Mouse (Mus musculus) stomach, postnatal 0 days (tissue): ENCODE results near the gene Sowaha. TPM values are rescaled to one million over a fixed set of nuclear protein-coding genes. Genes with fewer than 3 reads are reported as not detected.
A peak's percentile ranks its signal among the peaks of the same experiment; 100 is the strongest.

ENCODE experiments used
- ATAC-seq: fragments of 200-750 bp; cut with Nextera tagmentation; 2 replicates; pipeline ENCODE4 v1.8.0; 2017; ENCODE audit not compliant: low FRiP score, low TSS enrichment
- DNase-seq: peaks from one replicate; pipeline ENCODE4 v3.0.0-alpha.2; 2016; ENCODE audit warnings: low spot score
- H3K27ac ChIP-seq: fragments of 300-500 bp; sonication (generic); replicated peaks from 2 replicates; pipeline ENCODE4 v1.5.1; 2014; ENCODE audit warnings: mild to moderate bottlenecking, control low read depth
- H3K27me3 ChIP-seq: fragments of 300-500 bp; sonication (generic); 2 replicates; pipeline ENCODE4 v1.6.1; 2014; ENCODE audit warnings: low read length; ENCODE audit not compliant: control insufficient read depth, insufficient read depth
- H3K36me3 ChIP-seq: fragments of 300-500 bp; sonication (generic); 2 replicates; pipeline ENCODE4 v1.6.1; 2014; ENCODE audit warnings: low read length, mixed read lengths; ENCODE audit not compliant: control insufficient read depth, insufficient read depth
- H3K4me1 ChIP-seq: fragments of 300-500 bp; sonication (generic); replicated peaks from 2 replicates; pipeline ENCODE4 v1.6.1; 2014; ENCODE audit warnings: antibody characterized with exemption; ENCODE audit not compliant: control insufficient read depth, insufficient read depth
- H3K4me2 ChIP-seq: fragments of 300-500 bp; sonication (generic); replicated peaks from 2 replicates; pipeline ENCODE4 v1.6.1; 2014; ENCODE audit warnings: low read depth, mild to moderate bottlenecking, control low read depth, moderate library complexity
- H3K4me3 ChIP-seq: fragments of 300-500 bp; sonication (generic); 2 replicates; pipeline ENCODE4 v1.5.1; 2014; ENCODE audit warnings: low read depth, low read length, control low read depth
- H3K9ac ChIP-seq: fragments of 300-500 bp; sonication (generic); 2 replicates; pipeline ENCODE4 v1.6.1; 2014; ENCODE audit warnings: mild to moderate bottlenecking, low read length, control low read depth, mixed read lengths
- H3K9me3 ChIP-seq: fragments of 300-500 bp; sonication (generic); 2 replicates; pipeline ENCODE4 v1.6.1; 2016; ENCODE audit warnings: low read length; ENCODE audit not compliant: control insufficient read depth
- CTCF ChIP-seq: IDR thresholded peaks from 2 replicates; pipeline ENCODE4 v1.5.1; 2016; ENCODE audit warnings: antibody characterized with exemption, low read depth, mild to moderate bottlenecking, moderate library complexity
- EP300 ChIP-seq: optimal IDR thresholded peaks from 2 replicates; pipeline ENCODE3; 2016; ENCODE audit warnings: antibody characterized with exemption
- WGBS: fragments of 180-500 bp; shearing (Covaris S2); extraction: QIAGEN DNeasy Blood & Tissue Kit; methylation state at CpG from one replicate; pipeline ENCODE4 v1.1.7; 2014; 5-methylcytosine and 5-hydroxymethylcytosine counted together
- polyA plus RNA-seq: library from polyadenylated mRNA; unstranded; fragments of >200 nt; fragmentation: Nextera tagmentation; extraction: Ambion mirVana; gene quantifications from 2 replicates; pipeline ENCODE4 v1.2.1, GENCODE M21; 2015

Sowaha gene
- polyA plus RNA-seq, 1 experiment from 2014 or later: 0.91 TPM

- Histone ChIP-seq H3K4me1 (no peaks in the 10 kb centered on the region), H3K9ac (no peak overlapping the region), H3K4me2 (no peak overlapping the region), H3K27ac (no peak overlapping the region), H3K36me3 (no peaks in the 10 kb centered on the region), H3K27me3 (no peaks in the 10 kb centered on the region), H3K9me3 (no peaks in the 10 kb centered on the region), H3K4me3 (no peak overlapping the region)
- TF ChIP-seq CTCF (peak; percentile 44), EP300 (no peak)
- ATAC-seq (no peak), DNase-seq (no peak)
- 78% methylated on average over 8 of the region's 8 CpGs for WGBS
Measured at GRCm38 (mm10) chr11:53502039-53502765, 22.1 kb upstream of the Sowaha start.

GRCm38 (mm10) chr11:53500569-53500968, 20.5 kb upstream of the Sowaha start:
- peak; percentile 66 for ATAC-seq
- no peak overlapping the region for H3K4me3 ChIP-seq
- no peak overlapping the region for H3K27ac ChIP-seq
- no peak for TF ChIP-seq EP300
- no peak for TF ChIP-seq CTCF
- H3K9ac ChIP-seq: no peak overlapping the region
- H3K4me2 ChIP-seq: peak overlapping the region; percentile 8; the same call in 1 of the 2 replicates
- no peaks in the 10 kb centered on the region for H3K9me3 ChIP-seq
- H3K27me3 ChIP-seq: no peaks in the 10 kb centered on the region
- H3K36me3 ChIP-seq: no peaks in the 10 kb centered on the region
- H3K4me1 ChIP-seq: no peaks in the 10 kb centered on the region
- WGBS: 11% methylated on average over 11 of the region's 11 CpGs
- peak; percentile 39 for DNase-seq

GRCm38 (mm10) chr11:53496946-53497345, 16.9 kb upstream of the Sowaha start:
- no peaks in the 10 kb centered on the region for H3K36me3 ChIP-seq
- no peak for DNase-seq
- no peak overlapping the region for H3K4me3 ChIP-seq
- 65% methylated on average over 6 of the region's 6 CpGs for WGBS
- TF ChIP-seq EP300 (no peak), CTCF (no peak)
- no peak overlapping the region for H3K4me2 ChIP-seq
- no peaks in the 10 kb centered on the region for H3K27me3 ChIP-seq
- H3K9ac ChIP-seq: no peak overlapping the region
- H3K9me3 ChIP-seq: no peaks in the 10 kb centered on the region
- ATAC-seq: no peak
- no peaks in the 10 kb centered on the region for H3K4me1 ChIP-seq
- no peak overlapping the region for H3K27ac ChIP-seq

- DNase-seq: no peak
- Histone ChIP-seq H3K9me3 (no peaks in the 10 kb centered on the region), H3K9ac (no peak overlapping the region), H3K27me3 (no peaks in the 10 kb centered on the region), H3K36me3 (no peaks in the 10 kb centered on the region), H3K27ac (no peak overlapping the region), H3K4me3 (no peak overlapping the region), H3K4me1 (0 out of 2 replicates have a peak, but pooled peaks cover 2% of the 10 kb centered on the region), H3K4me2 (no peak overlapping the region)
- 50% methylated on average over 6 of the region's 6 CpGs for WGBS
- no peak for ATAC-seq
- TF ChIP-seq CTCF: no peak
- no peak for TF ChIP-seq EP300
Measured at GRCm38 (mm10) chr11:53495417-53495816, 15.3 kb upstream of the Sowaha start.

- Histone ChIP-seq H3K9me3 (no peaks in the 10 kb centered on the region), H3K4me3 (no peak overlapping the region)
- TF ChIP-seq EP300: no peak
- TF ChIP-seq CTCF: no peak
Measured at GRCm38 (mm10) chr11:53493243-53493955, 13.3 kb upstream of the Sowaha start.

GRCm38 (mm10) chr11:53491954-53492401, 11.9 kb upstream of the Sowaha start:
- Histone ChIP-seq H3K4me2 (no peak overlapping the region), H3K4me1 (0 out of 2 replicates have a peak, but pooled peaks cover 3% of the 10 kb centered on the region), H3K9ac (no peak overlapping the region), H3K27me3 (no peaks in the 10 kb centered on the region), H3K36me3 (no peaks in the 10 kb centered on the region), H3K27ac (no peak overlapping the region), H3K9me3 (no peaks in the 10 kb centered on the region), H3K4me3 (no peak overlapping the region)
- TF ChIP-seq EP300 (no peak), CTCF (no peak)
- DNase-seq (no peak), ATAC-seq (no peak; the same call in 1 of the 2 replicates)
- 37% methylated on average over 8 of the region's 8 CpGs for WGBS

More at GRCm38 (mm10) chr11:53493243-53493955, 13.3 kb upstream of the Sowaha start:
- 0 out of 2 replicates have a peak, but pooled peaks cover 2% of the 10 kb centered on the region for H3K4me1 ChIP-seq
- H3K36me3 ChIP-seq: no peaks in the 10 kb centered on the region
- H3K27me3 ChIP-seq: no peaks in the 10 kb centered on the region
- 44% methylated on average over 3 of the region's 3 CpGs for WGBS
- H3K4me2 ChIP-seq: no peak overlapping the region
- no peak for ATAC-seq
- H3K27ac ChIP-seq: no peak overlapping the region
- DNase-seq: no peak
- H3K9ac ChIP-seq: no peak overlapping the region
